Mouse (Mus musculus): ENCODE data around the gene Slc6a5.

DNA sequence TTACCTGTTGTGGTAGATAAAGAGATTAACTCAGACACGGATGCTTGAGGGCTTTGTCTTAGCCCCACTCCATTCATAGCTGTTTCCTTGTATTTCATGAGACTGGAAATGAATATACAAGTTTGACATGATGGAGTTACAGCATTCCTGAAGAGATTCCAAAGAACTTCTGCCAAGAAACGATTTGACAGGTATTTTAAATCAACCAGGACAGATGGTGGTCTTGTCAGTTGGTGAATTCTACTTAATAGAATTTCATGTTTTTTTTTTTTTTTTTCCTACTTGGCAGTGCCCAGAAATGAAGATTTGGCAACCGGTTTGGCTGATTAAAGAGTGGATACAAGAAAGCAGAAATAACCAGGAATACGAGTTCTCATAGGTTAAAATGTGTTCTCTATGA, 89.4 kb downstream of the Slc6a5 start:
- TF ChIP-seq CTCF (IDR thresholded peaks at IDR 0.05) (no peak), POLR2A (IDR thresholded peaks at IDR 0.05; ENCODE audit: insufficient read depth, low read depth, low read length) (no peak)
